Mouse (Mus musculus) heart, adult 2 months (tissue): ENCODE measurements around the gene Tmem30c. TPM values are rescaled to one million over a fixed set of nuclear protein-coding genes. Genes with fewer than 3 reads are reported as not detected.

ENCODE experiments used
- DNase-seq, 2 experiments: peaks; one replicate each; pipeline ENCODE4 v3.0.0; 2021
- H3K27ac ChIP-seq: fragments of 200-600 bp; 2 replicates; pipeline ENCODE4 v1.8.1; 2022
- H3K27me3 ChIP-seq: fragments of 200-500 bp; 2 replicates; pipeline ENCODE4 v1.6.1; 2012; ENCODE audit warnings: mild to moderate bottlenecking, low read length, inconsistent platforms, mixed read lengths; ENCODE audit not compliant: control insufficient read depth, insufficient read depth
- H3K36me3 ChIP-seq: fragments of 200-500 bp; 2 replicates; pipeline ENCODE4 v1.6.1; 2012; ENCODE audit warnings: low read length, inconsistent platforms; ENCODE audit not compliant: control insufficient read depth, insufficient read depth
- H3K4me1 ChIP-seq: fragments of 200-500 bp; 2 replicates; pipeline ENCODE4 v1.6.1; 2011; ENCODE audit warnings: low read length; ENCODE audit not compliant: control insufficient read depth, insufficient read depth
- H3K4me3 ChIP-seq: fragments of 200-600 bp; 2 replicates; pipeline ENCODE4 v1.8.1; 2022
- H3K79me2 ChIP-seq: fragments of 200-500 bp; replicated peaks from 2 replicates; pipeline ENCODE4 v1.6.1; 2012; ENCODE audit warnings: mild to moderate bottlenecking, inconsistent platforms, low read length, moderate library complexity, mixed read lengths; ENCODE audit not compliant: control insufficient read depth, insufficient read depth
- H3K9ac ChIP-seq: fragments of 200-500 bp; 2 replicates; pipeline ENCODE4 v1.6.1; 2012; ENCODE audit warnings: low read depth, mild to moderate bottlenecking, control low read depth, inconsistent platforms, low read length, mixed read lengths
- CTCF ChIP-seq: fragments of 200-600 bp; IDR thresholded peaks from 2 replicates; pipeline ENCODE4 v1.8.1; 2022; ENCODE audit warnings: antibody characterized with exemption, mild to moderate bottlenecking, moderate library complexity
- EP300 ChIP-seq: fragments of 200-500 bp; IDR thresholded peaks from 2 replicates; pipeline ENCODE4 v1.6.1; 2011; ENCODE audit warnings: low read depth, low read length, control low read depth; ENCODE audit not compliant: insufficient read depth
- POLR2A ChIP-seq: fragments of 200-500 bp; IDR thresholded peaks from 2 replicates; pipeline ENCODE4 v1.6.1; 2011; ENCODE audit warnings: mild to moderate bottlenecking, low read depth, low read length, control low read depth; ENCODE audit not compliant: insufficient read depth
- WGBS: fragments of 180-500 bp; shearing (Covaris S2); methylation state at CpG from one replicate; pipeline ENCODE4 v1.1.7; 2018; 5-methylcytosine and 5-hydroxymethylcytosine counted together
- intact Hi-C: fragments of 180-260 bp; cut with DNase I; formaldehyde crosslinking; loops from one replicate; pipeline ENCODE4 v1.15.1; 2025
- polyA plus RNA-seq: library from polyadenylated mRNA; depleted of rRNA; stranded (reverse); fragments of >200 nt; gene quantifications from 2 replicates; pipeline ENCODE4 v1.2.3, GENCODE M21; 2012
- total RNA-seq, 2 experiments: library from RNA; stranded (reverse); gene quantifications; 2 replicates each; pipeline ENCODE4 v1.2.3; 2021

Gene Tmem30c
- total and polyA plus RNA-seq, 3 experiments: not detected

GRCm38 (mm10) chr16:57329028-57329427, 36.4 kb upstream of the Tmem30c start:
- H3K27ac ChIP-seq: peak overlapping the region; percentile 26
- peaks cover 10% of the 10 kb centered on the region for H3K36me3 ChIP-seq
- intact Hi-C loops: loop anchor here (5.0 kb wide), 1 partner anchor 82 kb away; no protein-coding TSS in a partner anchor
- no peak for TF ChIP-seq EP300
- no peak for TF ChIP-seq CTCF
- no peak for TF ChIP-seq POLR2A
- no peak overlapping the region for H3K4me3 ChIP-seq
- 52% methylated on average over 8 of the region's 8 CpGs for WGBS
- DNase-seq: peak; percentile 23 to 37
- peaks cover 5% of the 10 kb centered on the region for H3K4me1 ChIP-seq
- no peaks in the 10 kb centered on the region; the same call in 1 of the 2 replicates for H3K79me2 ChIP-seq
- no peak overlapping the region for H3K9ac ChIP-seq
- H3K27me3 ChIP-seq: no peaks in the 10 kb centered on the region

GRCm38 (mm10) chr16:57326996-57327395, 34.3 kb upstream of the Tmem30c start:
- 0 out of 2 replicates have a peak, but pooled peaks have one; percentile 51 for TF ChIP-seq EP300
- TF ChIP-seq POLR2A: no peak
- Histone ChIP-seq H3K27ac (peak overlapping the region; percentile 54), H3K4me3 (no peak overlapping the region), H3K27me3 (no peaks in the 10 kb centered on the region), H3K9ac (no peak overlapping the region), H3K4me1 (peaks cover 5% of the 10 kb centered on the region), H3K79me2 (no peaks in the 10 kb centered on the region), H3K36me3 (peaks cover 10% of the 10 kb centered on the region)
- WGBS: 42% methylated on average over 7 of the region's 7 CpGs
- intact Hi-C loops: loop anchor here (2.0 to 5.0 kb wide), 2 partner anchors 66 to 80 kb away; no protein-coding TSS in a partner anchor
- peak; percentile 62 to 75 for DNase-seq

DNA sequence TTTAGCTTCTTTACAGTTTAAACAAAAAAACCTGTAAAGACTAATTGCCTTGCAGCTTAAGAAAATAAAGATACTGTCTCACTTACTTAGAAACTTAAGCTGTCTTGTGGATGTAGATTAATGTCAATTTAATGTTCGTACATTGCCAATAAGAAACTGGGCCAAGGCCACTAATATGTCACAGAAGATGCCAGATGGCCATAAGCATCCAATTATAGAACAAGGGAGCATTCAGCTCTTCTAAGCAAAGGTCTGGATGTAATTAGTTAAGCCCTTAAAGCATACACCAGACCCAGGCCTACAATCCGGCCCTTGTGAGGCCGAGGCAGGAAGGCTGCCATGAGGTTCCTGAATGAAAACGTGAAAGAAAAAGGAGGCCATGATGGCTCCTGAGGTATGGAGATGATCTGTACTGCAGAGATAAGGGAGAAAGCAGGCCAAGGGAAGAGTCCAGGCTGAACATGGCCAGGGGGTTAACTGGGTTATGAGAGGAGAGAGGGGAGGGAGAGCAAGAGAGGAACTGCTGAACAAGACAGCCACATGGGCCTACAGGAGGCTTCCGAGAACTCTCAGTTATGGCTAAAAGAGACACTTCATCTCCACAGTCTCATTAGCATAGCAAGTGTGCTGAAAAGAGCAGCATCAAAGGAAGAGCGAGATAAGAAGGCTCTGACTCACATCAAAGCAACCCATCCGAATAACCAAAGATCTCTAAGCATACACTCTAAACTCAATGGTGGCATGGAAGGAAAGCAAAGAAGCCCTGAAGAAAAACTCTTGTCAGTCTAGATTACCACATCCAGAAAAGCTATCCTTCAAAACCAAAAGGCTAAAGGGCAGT, 26.8 kb upstream of the Tmem30c start:
- Histone ChIP-seq H3K4me3 (no peak overlapping the region), H3K36me3 (no peaks in the 10 kb centered on the region), H3K27me3 (no peaks in the 10 kb centered on the region), H3K9ac (no peak overlapping the region), H3K4me1 (no peaks in the 10 kb centered on the region), H3K79me2 (no peaks in the 10 kb centered on the region), H3K27ac (no peak overlapping the region)
- DNase-seq: no peak
- intact Hi-C loops: no loop called here
- TF ChIP-seq POLR2A (no peak), CTCF (no peak), EP300 (no peak)
- 82% methylated on average over 7 of the region's 7 CpGs for WGBS

DNA sequence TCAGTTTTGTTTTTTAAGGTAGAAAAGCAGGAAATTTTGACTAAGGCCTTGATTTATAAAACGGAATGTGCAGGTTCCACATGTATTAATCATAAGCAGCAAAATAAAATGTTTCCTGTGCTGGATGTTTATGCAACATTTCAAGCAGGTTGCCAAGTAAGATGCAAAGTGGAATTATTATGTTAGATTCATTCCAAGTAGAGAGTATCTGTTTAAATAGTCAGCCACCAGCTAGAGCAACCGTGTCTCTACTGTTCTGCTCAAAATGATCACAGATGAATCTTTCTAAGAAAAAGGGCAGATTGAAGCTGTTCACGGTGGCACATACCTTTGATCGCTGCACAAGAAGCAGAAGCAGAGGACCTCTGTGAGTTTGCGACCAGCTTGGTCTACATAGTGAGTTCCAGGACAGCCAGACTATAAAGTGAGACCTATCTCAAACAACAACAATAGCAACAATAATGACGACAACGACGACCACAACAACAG, 26.0 kb upstream of the Tmem30c start:
- Histone ChIP-seq H3K4me3 (no peak overlapping the region), H3K4me1 (no peaks in the 10 kb centered on the region), H3K79me2 (no peaks in the 10 kb centered on the region), H3K27me3 (no peaks in the 10 kb centered on the region), H3K36me3 (no peaks in the 10 kb centered on the region), H3K9ac (no peak overlapping the region), H3K27ac (no peak overlapping the region)
- intact Hi-C loops: no loop called here
- 80% methylated on average over 8 of the region's 8 CpGs for WGBS
- DNase-seq: no peak
- no peak for TF ChIP-seq EP300
- no peak for TF ChIP-seq CTCF
- no peak for TF ChIP-seq POLR2A

DNA sequence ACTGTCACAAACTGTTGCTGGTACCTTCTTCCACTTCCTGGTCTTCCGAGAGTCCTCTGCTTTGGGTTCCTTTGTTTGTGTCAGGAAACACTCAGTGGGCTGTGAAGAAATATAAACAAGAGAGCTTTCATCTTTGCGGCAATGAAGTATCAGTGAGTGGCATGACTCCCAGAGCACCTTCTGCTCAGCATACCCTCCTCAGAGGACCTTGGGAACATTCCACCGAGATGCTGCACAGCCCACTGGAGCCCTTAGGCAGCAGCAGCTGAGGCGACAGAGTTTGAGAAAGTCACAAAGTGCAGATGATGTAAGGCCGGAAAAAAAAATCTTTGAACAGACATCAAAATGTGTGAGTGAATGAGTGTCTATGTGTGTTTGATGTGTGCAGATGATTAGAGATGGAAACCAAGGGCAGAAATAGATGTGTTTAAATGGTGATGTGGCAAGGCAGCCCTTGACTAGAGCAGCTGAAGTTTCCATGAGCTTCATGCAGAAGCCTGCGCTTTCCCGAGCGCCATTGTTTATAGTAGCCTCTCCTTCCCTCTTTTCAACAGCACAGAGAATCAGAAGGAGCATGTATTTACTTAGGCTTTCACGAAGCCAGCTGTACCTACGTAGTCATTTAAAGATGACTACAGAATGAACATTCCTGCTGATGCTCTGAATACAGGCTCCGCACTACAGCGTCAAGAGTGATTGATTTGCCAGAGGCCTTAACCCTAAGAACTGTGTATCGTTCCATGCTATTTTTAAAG, 25.4 kb upstream of the Tmem30c start:
- TF ChIP-seq POLR2A: no peak
- TF ChIP-seq CTCF: no peak
- no peak for TF ChIP-seq EP300
- no peak overlapping the region for H3K9ac ChIP-seq
- H3K27ac ChIP-seq: no peak overlapping the region
- H3K36me3 ChIP-seq: no peaks in the 10 kb centered on the region
- H3K79me2 ChIP-seq: no peaks in the 10 kb centered on the region
- WGBS: 66% methylated on average over 13 of the region's 13 CpGs
- DNase-seq: no peak
- intact Hi-C loops: no loop called here
- H3K4me3 ChIP-seq: no peak overlapping the region
- no peaks in the 10 kb centered on the region for H3K27me3 ChIP-seq
- H3K4me1 ChIP-seq: no peaks in the 10 kb centered on the region
